Mouse (Mus musculus) liver, embryonic 14.5 days (tissue): ENCODE measurements at regions not wholly inside any gene's neighbourhood (a gene's known extent, or its start where the extent isn't known, plus 50 kb on each side); places are given as distances from the start of the nearest gene placed in this dataset.

Experiments
- CTCF ChIP-seq: IDR thresholded peaks from 2 replicates; pipeline ENCODE4 v1.5.1; 2016; ENCODE audit warnings: antibody characterized with exemption, low read depth, control low read depth
- EP300 ChIP-seq: IDR thresholded peaks from 2 replicates; pipeline ENCODE4 v1.6.1; 2016; ENCODE audit warnings: antibody characterized with exemption, low read depth

DNA sequence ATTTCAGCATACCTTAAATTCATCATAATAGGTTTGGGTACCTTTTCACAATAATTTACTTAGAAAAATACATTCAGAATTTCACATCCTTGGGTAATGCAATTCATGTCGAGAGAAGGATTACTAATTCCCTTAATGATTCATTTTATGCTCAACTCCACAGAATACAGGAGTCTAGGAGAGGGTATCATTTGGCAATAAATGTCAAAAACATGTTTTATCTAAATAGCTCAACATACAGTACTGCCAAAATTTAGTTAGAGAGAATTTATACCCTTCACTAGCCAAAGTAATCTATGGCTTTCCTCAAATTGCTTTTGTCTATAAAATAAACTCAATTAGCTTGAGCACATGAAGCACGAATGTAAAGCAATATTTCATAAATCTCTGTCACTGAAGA lies 144.6 kb upstream of the Zfp804b start:
- TF ChIP-seq CTCF (no peak), EP300 (no peak)
